Mouse (Mus musculus) megakaryocyte progenitor cell, adult 5-6 weeks (primary cell): ENCODE data around the gene Elane. TPM values are rescaled to one million over a fixed set of nuclear protein-coding genes. Genes with fewer than 3 reads are reported as not detected.

Experiments
- ATAC-seq: replicated peaks from 2 replicates; pipeline ENCODE4 v1.8.0; 2016; ENCODE audit warnings: mild to moderate bottlenecking, moderate TSS enrichment, inconsistent platforms; ENCODE audit not compliant: poor library complexity
- total RNA-seq, 2 experiments: library from RNA; stranded (forward) in 1 of 2; stranded (reverse) in 1 of 2; fragments of 157-497, 149-512 nt in 1 of 2; fragments of 200-1000 nt in 1 of 2; gene quantifications; 2 replicates each; pipeline versions ENCODE4 v1.2.3 to v1.2.4; 2015 to 2017

Gene Elane
- total RNA-seq, 2 experiments from 2014 or later, result 2,989 to 8,228 TPM

DNA sequence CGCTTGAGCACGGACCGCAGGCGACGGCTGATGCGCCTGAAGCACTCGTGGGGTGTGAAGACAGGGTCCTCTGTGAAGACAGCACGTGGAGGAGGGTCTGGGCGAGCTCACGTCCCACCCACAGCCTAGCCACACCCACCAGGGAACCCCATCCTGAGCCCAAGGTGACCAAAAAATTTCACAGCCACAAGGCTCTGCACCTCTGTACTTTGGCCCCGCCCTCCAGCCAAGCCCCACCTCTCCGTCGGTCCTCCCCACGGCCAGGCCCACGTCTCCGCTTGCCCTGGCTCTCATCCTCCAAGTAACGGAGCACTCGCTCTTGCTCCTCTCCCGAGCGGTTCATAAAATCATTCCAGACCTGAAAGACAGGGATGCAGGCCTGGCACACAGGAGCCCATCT lies 26.4 kb downstream of the Elane start:
- no peak for ATAC-seq

DNA sequence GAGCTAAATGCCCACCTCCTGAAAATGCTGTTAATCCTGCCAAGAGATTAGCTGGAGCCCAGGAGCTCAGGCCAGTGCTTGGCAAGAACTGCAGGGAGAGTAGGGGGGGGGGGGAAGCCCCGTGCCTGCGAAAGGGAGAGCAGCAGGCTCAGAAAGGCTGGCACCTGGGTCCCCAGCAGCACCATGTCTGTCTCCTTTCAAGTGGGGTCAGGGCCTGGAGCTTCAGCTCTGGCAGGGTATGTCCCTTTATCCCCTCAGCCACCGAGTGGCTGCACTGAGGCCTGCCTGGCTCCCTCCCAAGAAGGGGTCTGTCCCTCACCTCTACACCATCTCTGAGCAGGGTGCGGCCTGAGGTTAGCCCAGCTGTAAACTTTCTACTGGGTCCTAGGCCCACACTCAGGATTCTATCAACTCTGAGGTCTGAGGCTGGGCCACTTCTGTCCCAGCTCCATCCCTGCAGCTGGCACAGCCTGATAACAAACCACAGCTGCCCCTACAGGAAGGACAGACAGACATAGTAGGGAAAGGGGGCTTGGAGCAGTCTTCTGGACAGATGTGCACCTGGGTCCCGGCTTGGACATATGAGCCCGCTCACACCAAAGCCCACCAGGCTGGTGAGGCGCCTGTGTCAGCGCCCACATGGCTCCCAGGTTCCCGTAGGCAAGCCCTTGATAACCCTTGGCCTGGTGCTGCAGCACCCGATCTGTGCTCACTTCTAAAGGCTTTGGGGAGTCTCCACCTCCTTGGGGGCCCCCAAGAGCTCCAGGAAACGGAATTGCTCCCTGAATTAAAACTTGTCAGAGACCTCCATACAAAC lies 28.3 kb downstream of the Elane start:
- peak; percentile 56 for ATAC-seq

DNA sequence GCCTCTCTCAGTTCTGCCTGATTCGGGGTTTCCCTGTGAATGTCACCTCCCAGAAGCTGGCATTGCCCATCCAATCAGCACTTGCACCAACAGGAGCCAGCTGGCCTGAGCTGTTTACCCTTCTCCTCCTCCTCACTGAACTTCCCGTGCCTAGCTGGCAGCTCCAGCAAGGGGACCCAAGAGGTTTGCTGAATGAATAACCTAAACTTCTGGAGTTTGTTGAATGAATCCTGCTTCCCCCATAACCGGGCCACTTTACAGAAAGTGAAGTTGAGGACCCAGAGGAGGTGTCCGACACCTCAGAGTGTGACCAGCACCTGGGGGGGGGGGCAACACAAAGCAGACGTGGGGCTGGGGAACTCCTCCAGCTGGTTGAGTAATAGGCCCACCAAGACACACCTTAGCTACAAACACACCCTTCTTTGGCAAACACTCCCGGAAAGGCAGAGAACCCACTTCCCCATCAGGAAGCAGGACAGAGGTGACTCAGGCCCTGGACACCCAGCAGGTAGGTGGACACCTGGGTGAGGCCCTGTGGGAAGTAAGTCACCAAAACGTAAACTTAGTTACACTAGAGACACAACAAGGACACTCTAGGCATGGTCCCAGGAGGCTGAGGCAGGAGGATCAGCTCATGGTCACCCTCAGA lies 29.0 kb downstream of the Elane start:
- peak; percentile 15; the same call in 1 of the 2 replicates for ATAC-seq

DNA sequence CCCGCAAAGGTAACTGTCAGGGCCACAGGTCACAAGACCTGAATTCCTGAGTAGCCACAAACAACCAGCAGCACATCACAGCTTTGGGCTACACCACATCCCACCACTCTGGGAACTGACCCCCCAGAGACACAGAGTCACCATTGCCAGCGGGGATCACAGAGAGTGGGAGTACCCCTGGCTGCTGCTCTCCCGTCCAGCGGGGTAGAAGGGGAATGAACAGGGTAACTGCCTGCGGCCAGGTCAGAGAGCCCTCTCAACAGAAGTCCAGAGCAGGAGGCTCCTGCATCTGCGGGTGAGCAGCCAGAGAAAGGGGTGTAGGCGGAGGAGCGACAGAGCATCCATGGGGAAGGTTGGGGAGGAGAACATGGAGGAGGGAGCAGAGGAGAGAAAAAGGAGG lies 30.0 kb downstream of the Elane start:
- no peak for ATAC-seq

DNA sequence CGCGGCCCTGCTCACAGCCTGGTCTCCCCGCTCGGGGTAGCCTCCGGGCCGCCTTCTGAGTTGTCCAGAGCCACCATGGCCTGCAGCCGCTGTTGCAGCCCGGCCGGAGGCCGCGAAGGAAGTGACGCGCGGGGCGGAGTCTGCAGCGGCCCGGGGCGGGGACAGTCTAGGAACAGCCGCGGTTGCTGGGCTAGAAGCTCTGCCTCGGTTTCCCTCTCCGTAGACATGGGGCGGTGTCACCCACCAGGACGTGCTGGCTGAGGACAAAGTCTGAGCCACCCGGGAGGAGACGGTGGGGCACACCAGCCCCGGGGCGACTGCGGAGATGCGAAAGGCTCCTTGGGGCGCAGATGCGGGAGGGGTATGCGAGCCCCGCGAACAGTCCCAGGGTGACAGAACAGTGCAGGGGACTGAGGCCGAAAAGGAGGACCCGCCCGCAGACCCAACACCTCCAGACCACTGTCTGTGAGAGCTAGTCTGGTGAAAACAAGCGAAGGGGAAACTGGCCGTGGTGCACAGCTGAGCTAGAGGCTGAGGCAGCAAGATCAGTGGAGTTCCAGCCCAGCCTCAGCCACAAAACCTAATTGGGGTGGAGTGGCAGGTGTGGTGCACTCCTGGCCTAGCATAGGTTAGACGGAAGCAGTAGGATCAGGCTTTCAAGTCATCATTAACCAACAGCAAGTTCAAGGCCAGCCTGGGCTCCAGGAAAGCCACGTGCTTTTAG lies 30.9 kb downstream of the Elane start, which contains the start of gene Kiss1r:
TSS of gene Kiss1r (plus strand) at position 164 of the 724 bp plus-strand sequence.
- peak; percentile 59 for ATAC-seq

DNA sequence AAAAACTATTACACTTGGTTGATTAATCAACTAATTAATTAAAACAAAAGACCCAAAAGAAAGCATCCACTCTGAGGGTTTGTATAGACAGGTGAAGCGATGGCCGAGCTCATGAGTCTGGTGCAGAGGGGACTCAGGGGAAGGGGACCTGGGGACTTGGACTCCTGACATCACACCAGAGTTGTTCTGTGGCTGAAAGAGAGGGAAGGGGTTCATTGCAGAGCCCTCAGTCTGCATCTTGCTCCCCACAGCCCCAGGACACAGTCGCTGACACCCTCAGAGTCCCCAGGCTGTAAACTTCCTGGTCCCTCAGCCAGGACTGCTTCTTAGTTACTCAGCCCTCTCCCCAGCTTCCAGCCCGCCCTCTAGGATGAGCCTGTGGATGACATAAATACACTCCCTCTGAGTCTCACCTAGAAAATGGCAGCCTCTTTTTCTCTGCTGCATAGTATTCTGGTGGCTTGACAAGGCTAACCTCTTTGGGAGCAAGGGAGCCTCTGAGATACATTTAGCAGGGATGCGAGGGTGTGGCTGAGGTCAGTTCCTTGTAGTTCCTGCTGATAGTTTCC lies 31.6 kb downstream of the Elane start:
- no peak for ATAC-seq

DNA sequence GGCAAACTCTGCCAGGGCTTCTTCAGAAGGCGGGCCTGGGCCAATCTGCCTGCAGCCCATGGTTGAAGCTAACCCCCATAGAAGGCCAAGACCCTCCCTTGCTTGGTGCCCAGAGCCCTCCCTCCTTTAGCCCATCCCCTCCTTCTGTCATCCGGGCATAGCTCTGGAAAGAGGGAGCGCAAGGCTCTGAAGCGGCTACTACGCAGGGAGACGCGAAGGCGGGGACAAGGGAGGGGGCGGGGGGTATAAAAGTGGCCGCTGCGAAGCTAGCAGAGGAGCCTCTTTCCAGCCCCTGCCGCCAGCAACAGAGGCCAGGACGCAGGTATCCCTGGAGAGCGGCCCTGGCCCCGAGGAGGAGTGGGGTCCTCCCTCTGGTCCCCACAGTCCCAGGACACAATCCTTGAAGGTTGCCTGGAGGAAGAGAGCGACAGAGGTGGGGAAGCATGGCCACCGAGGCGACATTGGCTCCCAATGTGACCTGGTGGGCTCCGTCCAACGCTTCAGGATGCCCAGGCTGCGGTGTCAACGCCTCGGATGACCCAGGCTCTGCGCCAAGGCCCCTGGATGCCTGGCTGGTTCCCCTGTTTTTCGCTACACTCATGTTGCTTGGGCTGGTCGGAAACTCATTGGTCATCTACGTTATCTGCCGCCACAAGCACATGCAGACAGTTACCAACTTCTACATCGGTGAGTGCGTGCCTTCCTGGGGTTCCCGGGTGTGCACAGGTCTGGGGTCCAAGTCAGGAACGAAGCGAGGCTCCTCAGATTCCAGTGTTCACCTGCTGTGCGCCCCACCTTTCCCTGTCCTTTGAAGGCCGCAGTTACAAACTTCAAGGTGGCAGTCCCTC lies 32.4 kb downstream of the Elane start:
- no peak for ATAC-seq

DNA sequence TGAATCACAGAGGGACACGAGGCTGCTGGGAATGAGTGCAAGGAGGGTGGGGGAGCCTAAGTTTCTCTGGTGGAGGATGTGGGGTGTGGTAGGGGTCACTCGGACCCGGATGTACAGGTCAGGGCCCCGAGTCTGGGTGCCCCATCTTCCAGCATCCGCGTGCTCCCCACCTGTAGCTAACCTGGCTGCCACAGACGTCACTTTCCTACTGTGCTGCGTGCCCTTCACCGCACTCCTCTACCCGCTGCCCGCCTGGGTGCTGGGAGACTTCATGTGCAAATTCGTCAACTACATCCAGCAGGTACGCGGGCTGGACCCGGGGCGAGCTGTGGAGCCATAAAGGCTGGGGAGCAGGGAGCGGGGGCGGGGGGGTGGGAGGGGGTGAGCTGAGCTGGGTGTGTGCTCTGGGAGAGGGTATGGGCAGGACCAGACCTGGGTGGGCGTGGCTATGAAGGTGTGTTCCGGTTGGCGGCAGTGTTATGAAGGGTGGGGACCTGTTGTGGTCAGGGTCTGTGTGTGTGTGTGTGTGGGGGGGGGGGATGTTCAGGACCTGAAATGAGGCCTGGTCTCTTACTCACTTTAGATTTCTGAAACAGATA lies 33.3 kb downstream of the Elane start:
- ATAC-seq, result no peak

DNA sequence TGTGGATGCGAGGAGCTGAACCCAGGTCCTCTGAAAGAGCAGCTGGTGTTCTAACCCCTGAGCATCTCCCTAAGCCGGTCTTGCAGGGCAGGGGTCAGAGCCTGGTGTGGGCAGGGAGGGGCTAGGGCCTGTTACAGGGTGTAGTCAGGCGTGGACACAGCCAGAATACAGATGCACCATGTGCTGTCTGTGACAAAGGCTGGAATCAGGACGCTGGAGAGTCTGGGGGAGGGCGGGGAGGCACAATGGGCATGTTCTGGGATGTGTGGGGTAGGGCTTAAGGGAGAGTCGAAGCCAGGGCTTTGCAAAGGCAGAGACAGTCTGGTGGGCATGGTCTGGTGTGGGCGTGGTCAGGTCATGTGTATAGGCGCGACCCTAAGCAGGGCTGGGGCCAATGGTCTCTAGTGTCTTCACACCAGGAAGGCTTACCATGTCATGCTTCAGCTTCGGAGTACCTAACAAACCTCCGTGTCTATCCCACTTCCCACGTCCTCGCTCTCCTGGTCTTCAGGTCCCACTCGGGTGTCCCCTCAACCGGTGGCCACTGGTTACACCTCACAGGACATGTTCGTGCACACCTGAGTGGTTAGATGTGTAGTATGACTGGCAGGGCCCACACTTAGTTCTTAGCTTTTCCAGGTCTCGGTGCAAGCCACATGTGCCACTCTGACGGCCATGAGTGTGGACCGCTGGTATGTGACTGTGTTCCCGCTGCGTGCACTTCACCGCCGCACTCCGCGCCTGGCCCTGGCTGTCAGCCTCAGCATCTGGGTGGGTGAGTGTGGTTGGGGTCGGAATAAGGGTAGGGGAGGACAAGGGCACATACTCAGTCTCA lies 34.2 kb downstream of the Elane start:
- ATAC-seq, result no peak

DNA sequence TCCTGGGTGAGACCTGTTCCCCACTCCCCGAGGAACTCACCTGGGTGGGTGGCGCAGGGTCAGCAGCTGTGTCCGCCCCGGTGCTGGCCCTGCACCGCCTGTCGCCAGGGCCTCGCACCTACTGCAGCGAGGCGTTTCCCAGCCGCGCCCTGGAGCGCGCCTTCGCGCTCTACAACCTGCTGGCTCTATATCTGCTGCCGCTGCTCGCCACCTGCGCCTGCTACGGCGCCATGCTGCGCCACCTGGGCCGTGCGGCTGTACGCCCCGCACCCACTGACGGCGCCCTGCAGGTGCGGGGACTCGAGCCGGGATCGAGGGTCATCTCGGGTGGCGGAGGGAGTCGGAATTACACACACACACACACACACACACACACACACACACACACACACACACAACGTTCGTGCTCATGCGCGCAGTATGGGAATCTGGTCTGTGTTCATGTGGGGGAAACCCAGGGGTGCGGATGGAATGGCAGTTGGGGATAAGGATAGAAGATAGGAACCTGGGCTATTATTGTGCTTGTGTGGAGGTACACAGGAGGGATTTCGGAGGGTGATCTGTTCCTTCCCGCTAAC lies 35.0 kb downstream of the Elane start, which contains the start of gene R3hdm4:
TSS of gene R3hdm4 (minus strand) at position 251 of the 578 bp plus-strand sequence.
- no peak for ATAC-seq

DNA sequence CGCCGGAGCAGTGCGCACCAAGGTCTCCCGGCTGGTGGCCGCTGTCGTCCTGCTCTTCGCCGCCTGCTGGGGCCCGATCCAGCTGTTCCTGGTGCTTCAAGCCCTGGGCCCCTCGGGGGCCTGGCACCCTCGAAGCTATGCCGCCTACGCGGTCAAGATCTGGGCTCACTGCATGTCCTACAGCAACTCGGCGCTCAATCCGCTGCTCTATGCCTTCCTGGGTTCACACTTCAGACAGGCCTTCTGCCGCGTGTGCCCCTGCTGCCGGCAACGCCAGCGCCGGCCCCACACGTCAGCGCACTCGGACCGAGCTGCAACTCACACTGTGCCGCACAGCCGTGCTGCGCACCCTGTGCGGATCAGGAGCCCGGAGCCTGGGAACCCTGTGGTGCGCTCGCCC lies 35.5 kb downstream of the Elane start:
- ATAC-seq, result no peak

DNA sequence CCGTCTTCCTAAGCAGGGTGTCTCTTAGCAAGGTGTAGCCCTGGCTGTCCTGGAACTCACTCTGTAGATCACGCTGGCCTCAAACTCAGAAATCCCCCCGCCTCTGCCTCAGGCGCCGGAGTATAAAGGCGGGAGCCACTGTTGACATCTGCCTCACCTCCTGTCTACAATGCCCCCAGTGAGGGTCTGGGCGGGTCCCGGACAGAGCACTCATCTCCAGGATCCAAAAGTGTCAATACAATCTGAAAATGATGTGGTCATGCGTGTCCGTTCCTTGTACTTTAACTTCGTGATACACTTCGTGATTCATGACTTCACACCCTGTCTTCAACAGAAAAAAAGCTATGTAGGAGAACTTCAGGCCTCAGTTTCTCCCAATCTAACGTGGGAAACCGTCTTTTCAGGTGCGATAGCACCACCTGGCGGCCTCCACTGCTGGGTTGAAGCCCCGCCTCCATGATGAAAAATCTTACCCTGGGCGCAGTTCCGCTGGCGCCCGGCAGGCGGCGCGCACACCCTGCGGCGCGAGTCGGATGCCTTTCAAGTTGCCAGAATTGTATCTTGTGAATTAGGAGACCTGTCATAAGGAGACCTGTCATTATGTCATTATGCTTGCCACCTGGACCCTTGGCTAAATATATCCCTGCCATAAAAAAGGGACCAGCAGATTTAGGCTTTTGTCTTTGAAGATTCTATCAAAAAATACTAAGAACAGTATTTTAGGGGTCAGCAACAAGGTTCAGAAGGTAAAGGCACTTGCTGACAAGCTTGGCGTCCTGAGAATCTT lies 39.1 kb downstream of the Elane start:
- ATAC-seq, result peak; percentile 60

DNA sequence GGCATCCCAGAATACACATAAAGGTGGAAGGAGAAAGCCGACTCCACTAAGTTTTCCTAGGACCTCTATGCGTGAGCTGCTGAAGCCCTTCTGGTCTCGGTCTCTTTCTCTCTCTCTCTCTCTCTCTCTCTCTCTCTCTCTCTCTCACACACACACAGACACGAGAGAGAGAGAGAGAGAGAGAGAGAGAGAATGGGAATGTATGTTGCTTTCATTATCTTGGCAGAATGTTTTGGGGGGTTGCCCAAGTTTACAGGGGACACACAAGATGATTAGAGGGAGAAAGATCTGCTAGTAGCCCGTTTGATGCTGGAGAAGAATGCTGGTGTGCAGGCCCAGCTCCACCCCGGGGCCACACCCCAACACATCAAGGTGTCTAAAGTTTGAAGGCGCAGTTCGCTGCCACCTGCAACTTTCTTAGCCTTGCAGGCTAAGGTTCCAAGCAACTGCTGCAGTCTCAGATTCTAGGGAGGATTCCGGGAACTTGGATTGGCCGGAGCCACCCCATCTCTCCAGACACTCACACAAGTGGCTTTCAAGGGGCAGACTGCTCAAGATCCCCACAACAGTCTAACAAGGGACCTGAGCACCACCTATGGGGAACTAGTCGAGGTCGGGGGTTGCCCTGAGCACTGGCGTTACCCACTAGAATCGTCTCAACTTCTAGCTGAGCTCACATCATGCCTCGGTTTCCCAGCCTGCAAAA lies 39.9 kb downstream of the Elane start:
- ATAC-seq, result no peak

DNA sequence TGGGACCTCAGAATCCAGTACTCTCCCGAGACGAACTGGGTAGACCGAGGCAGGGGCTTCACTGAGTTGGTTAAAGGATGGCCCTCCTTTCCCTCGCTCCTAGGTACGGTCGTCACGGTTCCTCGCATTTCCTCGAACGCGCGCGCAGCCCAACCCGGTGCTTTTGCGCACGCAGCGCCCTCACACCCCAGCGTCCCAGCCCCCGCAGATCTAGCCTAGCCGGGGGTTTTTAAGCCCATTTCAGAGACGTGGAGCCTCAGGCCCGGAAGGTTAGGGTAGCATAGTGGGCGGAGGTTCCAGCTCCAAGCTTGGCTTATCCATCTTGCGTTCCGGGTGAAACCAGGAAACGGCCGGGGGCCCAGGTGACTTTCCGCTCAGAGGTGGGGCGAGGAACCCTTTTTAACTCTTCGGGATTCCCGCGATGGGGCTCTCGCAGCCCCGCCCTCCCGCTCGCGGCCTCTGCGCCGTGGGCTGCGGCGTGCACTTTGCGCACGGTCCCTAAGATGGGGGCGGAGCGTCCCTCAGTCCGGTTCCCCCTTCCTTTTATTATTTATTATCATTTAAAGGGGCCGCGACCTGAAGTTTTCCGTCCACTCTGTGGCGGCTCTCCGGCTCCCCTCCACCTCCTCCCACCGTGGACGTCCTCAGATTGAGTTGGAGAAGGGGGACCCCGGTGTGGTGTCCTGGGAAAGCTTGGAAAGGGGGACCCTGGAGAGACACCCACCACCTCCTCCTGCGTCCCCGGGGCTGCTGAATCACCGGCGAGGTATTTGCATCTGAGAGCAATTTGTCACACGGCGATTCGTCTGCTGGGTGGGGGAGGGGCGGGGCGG lies 40.7 kb downstream of the Elane start, which contains the start of gene Arid3a:
TSS of gene Arid3a (plus strand) at position 553 of the 833 bp plus-strand sequence.
- ATAC-seq, result peak; percentile 73

DNA sequence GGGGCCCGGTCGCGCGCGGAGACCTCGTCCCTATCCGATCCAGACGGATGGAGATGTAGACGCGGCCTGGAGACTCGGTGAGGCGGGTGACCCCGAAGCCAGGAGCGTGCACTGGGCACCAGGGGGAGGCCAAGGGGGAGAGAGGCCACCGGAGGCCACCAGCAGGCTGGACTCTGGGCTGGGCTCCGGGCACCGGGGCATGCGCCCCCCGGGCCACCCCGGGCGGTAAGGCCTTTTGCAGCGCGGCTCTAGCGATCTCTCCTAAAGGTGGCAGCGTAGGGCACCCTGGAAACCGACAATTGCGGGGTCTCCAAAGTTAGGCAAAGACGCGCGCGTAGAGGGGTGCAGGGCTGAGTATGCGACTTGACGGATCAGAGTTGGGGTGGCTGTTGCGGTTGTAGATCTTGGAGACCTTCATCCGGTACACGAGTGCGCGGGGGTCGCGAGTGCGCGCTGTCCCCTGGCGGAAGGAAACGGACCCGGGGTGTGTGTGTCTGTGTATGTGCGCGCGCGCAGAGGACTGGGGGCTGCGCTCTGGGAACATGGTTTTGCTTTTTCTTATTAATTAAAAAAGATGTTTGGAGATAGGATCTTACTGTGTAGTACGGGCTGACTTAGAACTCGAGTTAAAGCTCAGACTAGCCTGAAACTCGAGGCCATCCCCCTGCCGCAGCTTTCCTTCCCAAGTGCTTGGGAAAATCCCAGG lies 41.4 kb downstream of the Elane start:
- peak; percentile 23; the same call in 1 of the 2 replicates for ATAC-seq
